Comparison of ENCODE assay signal across 19 mouse cellular contexts in the genomic region with DNA sequence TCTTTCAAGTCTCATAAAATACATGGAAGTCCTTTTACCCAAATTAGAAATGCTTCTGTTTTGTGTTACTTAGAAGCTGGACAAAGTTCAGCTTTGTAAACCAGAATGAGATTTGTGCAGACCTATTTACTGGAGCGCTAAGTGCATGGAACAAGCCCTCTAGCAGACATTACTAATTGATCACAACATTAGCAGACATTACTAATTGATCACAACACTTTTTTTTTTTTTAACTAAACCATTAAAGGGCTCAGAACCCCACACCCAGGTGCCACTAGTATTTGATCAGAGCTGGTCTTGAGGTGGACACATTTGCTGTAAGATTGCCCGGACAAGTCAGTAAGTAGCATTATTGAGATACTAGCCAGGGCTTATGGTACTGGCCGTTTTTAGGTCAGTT. TPM values are rescaled to one million over a fixed set of nuclear protein-coding genes. Genes with fewer than 3 reads are reported as not detected.
DNase-seq lines count a peak whose midpoint lies in the region; ATAC-seq and TF ChIP-seq lines count a peak whose summit lies in the region.
"Had no signal": no experiment of that assay in that cellular context is flagged by ENCODE, and none has a peak within 500 bp of the region (broad histone marks: within the 10 kb centered on the region; RNA-seq: fewer than 3 reads in every experiment).

No protein-coding gene starts in this region.

- DNase-seq in left cerebral cortex, adult 2 months (ENCODE audit: extremely low spot score in 1 of 2, low spot score in 2 of 2), result no peak
- DNase-seq in left cerebral cortex, adult 8-10 months (ENCODE audit: low spot score in 2 of 2), result no peak
- peak; percentile 19 for DNase-seq in MN1 (ENCODE audit: low spot score)
- DNase-seq in retina, embryonic 14.5 days (ENCODE audit: low spot score), result peak; percentile 36
- DNase-seq in cerebellum, postnatal 10 days, result no peak
- DNase-seq in embryonic facial prominence, embryonic 10.5 days (ENCODE audit: low spot score), result no peak
- DNase-seq: lung, adult 2 months had no signal

- H3K9ac ChIP-seq in intestine, postnatal 0 days (ENCODE audit: low read depth, low read length), result no peak overlapping the region
- H3K9ac ChIP-seq in heart, embryonic 11.5 days (ENCODE audit: low read depth, low read length), result no peak overlapping the region
- H3K9ac ChIP-seq: heart, embryonic 13.5 days; hindbrain, embryonic 13.5 days; neural tube, embryonic 12.5 days had no signal

- H3K36me3 ChIP-seq in intestine, postnatal 0 days (ENCODE audit: control insufficient read depth, insufficient read depth), result no peaks in the 10 kb centered on the region
- no peaks in the 10 kb centered on the region for H3K36me3 ChIP-seq in embryonic facial prominence, embryonic 10.5 days (replicated peaks)
- H3K36me3 ChIP-seq in heart, embryonic 11.5 days (ENCODE audit: control insufficient read depth, insufficient read depth, low read length), result no peaks in the 10 kb centered on the region
- H3K36me3 ChIP-seq: heart, embryonic 13.5 days; hindbrain, embryonic 13.5 days; neural tube, embryonic 12.5 days had no signal

- H3K4me3 ChIP-seq in left cerebral cortex, adult 2 months, result peak overlapping the region; percentile 3; the same call in 1 of the 2 replicates
- H3K4me3 ChIP-seq in intestine, postnatal 0 days (ENCODE audit: low read depth, low read length), result no peak overlapping the region
- no peak overlapping the region for H3K4me3 ChIP-seq in embryonic facial prominence, embryonic 10.5 days
- H3K4me3 ChIP-seq in heart, embryonic 11.5 days (ENCODE audit: low read depth, low read length), result no peak overlapping the region
- H3K4me3 ChIP-seq: heart, embryonic 13.5 days; hindbrain, embryonic 13.5 days; neural tube, embryonic 12.5 days had no signal

- peak; percentile 67 for ATAC-seq in intestine, postnatal 0 days
- no peak for ATAC-seq in heart, embryonic 11.5 days (replicated peaks; ENCODE audit: insufficient number of reproducible peaks, low FRiP score, low TSS enrichment)

- TF ChIP-seq CTCF in left cerebral cortex, adult 2 months (IDR thresholded peaks at IDR 0.05), result no peak
- TF ChIP-seq CTCF in intestine, postnatal 0 days (IDR thresholded peaks at IDR 0.05; ENCODE audit: low read depth), result no peak

- no peaks in the 10 kb centered on the region for H3K9me3 ChIP-seq in intestine, postnatal 0 days (ENCODE audit: control insufficient read depth)
- H3K9me3 ChIP-seq in embryonic facial prominence, embryonic 10.5 days, result no peaks in the 10 kb centered on the region
- H3K9me3 ChIP-seq in heart, embryonic 11.5 days (replicated peaks; ENCODE audit: control insufficient read depth, low read length), result no peaks in the 10 kb centered on the region; the same call in 1 of the 2 replicates
- H3K9me3 ChIP-seq: heart, embryonic 13.5 days; hindbrain, embryonic 13.5 days; neural tube, embryonic 12.5 days had no signal

- H3K27ac ChIP-seq in left cerebral cortex, adult 2 months, result peak overlapping the region; percentile 54; the same call in 1 of the 2 replicates
- peak overlapping the region; percentile 54; the same call in 1 of the 2 replicates for H3K27ac ChIP-seq in intestine, postnatal 0 days (ENCODE audit: low read depth, low read length)
- H3K27ac ChIP-seq in embryonic facial prominence, embryonic 10.5 days (replicated peaks), result no peak overlapping the region
- H3K27ac ChIP-seq in heart, embryonic 11.5 days (ENCODE audit: low read depth, low read length), result no peak overlapping the region
- H3K27ac ChIP-seq: heart, embryonic 13.5 days; hindbrain, embryonic 13.5 days; neural tube, embryonic 12.5 days had no signal

- no peaks in the 10 kb centered on the region for H3K27me3 ChIP-seq in intestine, postnatal 0 days (replicated peaks; ENCODE audit: control insufficient read depth, insufficient read depth, low read length)
- H3K27me3 ChIP-seq in embryonic facial prominence, embryonic 10.5 days (replicated peaks; ENCODE audit: low read depth, poor library complexity, severe bottlenecking), result no peaks in the 10 kb centered on the region
- no peaks in the 10 kb centered on the region for H3K27me3 ChIP-seq in heart, embryonic 11.5 days (ENCODE audit: control insufficient read depth, insufficient read depth, low read length)
- H3K27me3 ChIP-seq: heart, embryonic 13.5 days; hindbrain, embryonic 13.5 days; neural tube, embryonic 12.5 days had no signal

- 57% methylated on average over 3 of the region's 3 CpGs for WGBS in intestine, postnatal 0 days
- 83% methylated on average over 3 of the region's 3 CpGs for WGBS in embryonic facial prominence, embryonic 10.5 days
- 71% methylated on average over 3 of the region's 3 CpGs for WGBS in heart, embryonic 11.5 days (ENCODE audit: insufficient replicate concordance)

- intact Hi-C loops in left cerebral cortex, adult 2 months (cut with DNase I), result no loop called here

- 0 out of 2 replicates have a peak overlapping the region, but pooled peaks have one; percentile 3 for H3K4me2 ChIP-seq in intestine, postnatal 0 days (replicated peaks; ENCODE audit: low read depth)
- no peak overlapping the region for H3K4me2 ChIP-seq in heart, embryonic 11.5 days
- H3K4me2 ChIP-seq: heart, embryonic 13.5 days; hindbrain, embryonic 13.5 days; midbrain, embryonic 11.5 days; neural tube, embryonic 12.5 days had no signal

- H3K4me1 ChIP-seq in intestine, postnatal 0 days (replicated peaks; ENCODE audit: control insufficient read depth, insufficient read depth, low read length), result no peaks in the 10 kb centered on the region
- no peaks in the 10 kb centered on the region for H3K4me1 ChIP-seq in embryonic facial prominence, embryonic 10.5 days
- H3K4me1 ChIP-seq in heart, embryonic 11.5 days (ENCODE audit: control insufficient read depth, insufficient read depth, low read length), result no peaks in the 10 kb centered on the region
- H3K4me1 ChIP-seq: heart, embryonic 13.5 days; hindbrain, embryonic 13.5 days; neural tube, embryonic 12.5 days had no signal

RNA-seq across cellular contexts. Expression of gene Pts, which starts 5.3 kb away (rescaled TPM):
- 10 to 100 TPM; 28.6 to 31.6 TPM for total RNA-seq in left cerebral cortex, adult 2 months (2021)
- 10 to 100 TPM; 28.2 to 31.7 (median 29.5) TPM for total RNA-seq in left cerebral cortex, adult 8-10 months (2022)
- polyA plus RNA-seq in intestine, postnatal 0 days (2015; fragmentation: Nextera tagmentation; extraction: Ambion mirVana), result 88.2 and 90.8 TPM in 2 replicates
- polyA plus RNA-seq in embryonic facial prominence, embryonic 10.5 days (2016; fragmentation: Nextera tagmentation; extraction: Ambion mirVana), result 62.5 and 68.9 TPM in 2 replicates
- polyA plus RNA-seq in heart, embryonic 11.5 days (2014; fragmentation: Nextera tagmentation; extraction: Ambion mirVana), result 83.3 and 87.9 TPM in 2 replicates

RNA-seq across cellular contexts. Expression of gene Il18, which starts 20.8 kb away (rescaled TPM):
- 10 to 100 TPM; 22.6 to 23.8 TPM for total RNA-seq in left cerebral cortex, adult 2 months (2021)
- 10 to 100 TPM; 20.2 to 26.5 (median 25.1) TPM for total RNA-seq in left cerebral cortex, adult 8-10 months (2022)
- 57.3 and 68.7 TPM in 2 replicates for polyA plus RNA-seq in intestine, postnatal 0 days (2015; fragmentation: Nextera tagmentation; extraction: Ambion mirVana)
- 0.94 and 1.2 TPM in 2 replicates for polyA plus RNA-seq in embryonic facial prominence, embryonic 10.5 days (2016; fragmentation: Nextera tagmentation; extraction: Ambion mirVana)
- 5.5 and 5.8 TPM in 2 replicates for polyA plus RNA-seq in heart, embryonic 11.5 days (2014; fragmentation: Nextera tagmentation; extraction: Ambion mirVana)
- polyA plus RNA-seq: erythroblast, embryonic 14.5 days had no signal

RNA-seq across cellular contexts. Expression of gene Bco2, which starts 21.2 kb away (rescaled TPM):
- total RNA-seq in left cerebral cortex, adult 2 months (2021), result 1 to 10 TPM; 3.0 to 3.6 TPM
- 1 to 10 TPM; 4.1 to 4.8 (median 4.4) TPM for total RNA-seq in left cerebral cortex, adult 8-10 months (2022)
- 4.7 and 5.3 TPM in 2 replicates for polyA plus RNA-seq in intestine, postnatal 0 days (2015; fragmentation: Nextera tagmentation; extraction: Ambion mirVana)
- polyA plus RNA-seq in embryonic facial prominence, embryonic 10.5 days (2016; fragmentation: Nextera tagmentation; extraction: Ambion mirVana), result 0.09 and 0.34 TPM in 2 replicates
- polyA plus RNA-seq in heart, embryonic 11.5 days (2014; fragmentation: Nextera tagmentation; extraction: Ambion mirVana), result 0.10 and 0.20 TPM in 2 replicates
- polyA plus RNA-seq: erythroblast, embryonic 14.5 days; heart, embryonic 13.5 days had no signal

RNA-seq across cellular contexts. Expression of gene Tex12, which starts 27.3 kb away (rescaled TPM):
- not detected for total RNA-seq in left cerebral cortex, adult 2 months (2021)
- total RNA-seq in left cerebral cortex, adult 8-10 months (2022), result not detected
- 0.43 and 0.65 TPM in 2 replicates for polyA plus RNA-seq in intestine, postnatal 0 days (2015; fragmentation: Nextera tagmentation; extraction: Ambion mirVana)
- not detected in 2 replicates for polyA plus RNA-seq in embryonic facial prominence, embryonic 10.5 days (2016; fragmentation: Nextera tagmentation; extraction: Ambion mirVana)
- not detected in 2 replicates for polyA plus RNA-seq in heart, embryonic 11.5 days (2014; fragmentation: Nextera tagmentation; extraction: Ambion mirVana)
- total RNA-seq: left cerebral cortex, postnatal 10 days had no signal
- polyA plus RNA-seq: activated CD4-positive, CD25-positive, alpha-beta regulatory T cell, adult 4 months; cortical plate, adult 2 months; erythroblast, embryonic 14.5 days; heart, embryonic 13.5 days; lung, adult 2 months; stomach, embryonic 14.5 days; urinary bladder, adult 2 months had no signal

RNA-seq across cellular contexts. Expression of gene Plet1, which starts 39.5 kb away (rescaled TPM):
- not detected for total RNA-seq in left cerebral cortex, adult 2 months (2021)
- total RNA-seq in left cerebral cortex, adult 8-10 months (2022), result not detected
- 3.1 and 4.0 TPM in 2 replicates for polyA plus RNA-seq in intestine, postnatal 0 days (2015; fragmentation: Nextera tagmentation; extraction: Ambion mirVana)
- polyA plus RNA-seq in embryonic facial prominence, embryonic 10.5 days (2016; fragmentation: Nextera tagmentation; extraction: Ambion mirVana), result 1.4 and 1.6 TPM in 2 replicates
- 0.23 and 1.0 TPM in 2 replicates for polyA plus RNA-seq in heart, embryonic 11.5 days (2014; fragmentation: Nextera tagmentation; extraction: Ambion mirVana)
- total RNA-seq: left cerebral cortex, postnatal 10 days had no signal
- polyA plus RNA-seq: erythroblast, embryonic 14.5 days had no signal

Comparison
In these comparisons a context has a peak if more than half of its experiments do, and no peak if none do; other contexts are left out.
1. DNase-seq: peak in MN1 (single experiment) and retina, embryonic 14.5 days (single experiment); none in left cerebral cortex, adult 2 months (0 of 2), left cerebral cortex, adult 8-10 months (0 of 2), cerebellum, postnatal 10 days (0 of 2) and embryonic facial prominence, embryonic 10.5 days (single experiment).
2. H3K27ac ChIP-seq: peak in left cerebral cortex, adult 2 months (single experiment) and intestine, postnatal 0 days (single experiment); none in embryonic facial prominence, embryonic 10.5 days (single experiment) and heart, embryonic 11.5 days (single experiment).